Mouse (Mus musculus) T-helper 1 cell (primary cell): ENCODE measurements around the gene Mafg.
"Not testable (repeated sequence)": the region's sequence is repeated elsewhere in the genome, so short reads cannot be mapped to it uniquely, and the experiment has no call there.

Experiments used
- in situ Hi-C: fragments of 300-600 bp; cut with MboI, MseI; formaldehyde crosslinking; loops from one replicate; pipeline ENCODE4 v1.15.1; 2025; ENCODE audit warnings: high pct_unique_total_duplicates

Gene Mafg

DNA sequence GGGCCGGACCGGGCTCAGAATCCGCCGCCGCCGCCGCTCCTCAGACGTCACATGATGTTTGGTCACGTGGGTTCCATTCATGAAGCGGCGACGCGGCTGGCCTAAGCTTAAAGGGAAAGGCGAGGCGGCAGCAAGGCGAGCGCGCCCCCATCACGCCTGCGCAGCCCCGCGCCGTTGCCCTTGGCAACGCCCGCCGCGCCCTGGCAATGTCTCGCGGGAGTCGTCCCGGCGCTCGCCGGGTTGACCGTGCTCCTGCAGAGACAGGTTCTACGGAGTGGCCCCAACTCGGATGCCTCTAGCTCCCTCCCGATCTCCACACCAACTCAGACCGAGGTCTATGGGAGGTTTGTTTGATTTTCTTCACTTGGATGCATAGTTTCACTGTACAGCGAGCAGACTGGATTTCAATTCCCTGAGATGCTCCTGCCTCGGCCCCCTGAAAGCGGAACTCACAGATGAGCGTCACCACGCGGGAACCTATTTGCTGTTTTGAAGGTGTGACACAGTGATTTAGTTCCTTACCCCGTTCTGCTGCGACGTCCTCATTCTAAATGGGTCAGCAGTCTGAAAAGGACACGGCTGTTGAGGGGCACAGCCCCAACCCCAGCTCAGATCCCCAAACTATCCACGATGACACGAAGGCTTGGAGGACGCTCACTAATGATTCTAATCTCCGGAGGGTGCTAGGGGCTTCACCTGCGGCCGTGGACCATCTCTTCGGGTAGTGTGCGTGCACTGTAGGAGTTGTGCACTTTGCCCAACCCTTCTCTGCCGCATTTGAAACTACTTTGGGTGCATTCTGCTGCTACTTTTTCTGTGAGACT is at the start of gene Mafg:
Gene Mafg, minus strand, starts transcription at position 81 of the 824 bp plus-strand sequence.
- in situ Hi-C loops: no loop called here

DNA sequence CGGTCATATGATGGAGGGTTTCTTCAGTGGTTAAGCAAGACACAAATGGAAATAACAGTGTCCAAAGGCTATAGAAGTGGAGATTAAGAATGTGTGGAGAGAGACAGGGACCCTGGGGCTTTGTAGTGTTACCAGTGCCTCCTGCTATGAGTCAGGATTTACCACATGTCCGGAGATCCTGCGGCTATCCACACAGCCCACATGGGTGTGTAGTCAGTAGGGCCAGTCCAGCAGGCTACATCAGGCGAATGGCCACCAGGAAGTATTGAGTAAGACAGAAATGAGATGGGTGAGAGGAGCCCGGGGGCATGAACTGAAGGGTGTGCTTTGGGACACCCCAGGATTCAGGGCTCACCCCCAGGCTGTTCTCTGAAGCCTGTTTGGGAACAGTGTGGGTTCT is 49.3 kb upstream of the Mafg start:
- in situ Hi-C loops: no loop called here

DNA sequence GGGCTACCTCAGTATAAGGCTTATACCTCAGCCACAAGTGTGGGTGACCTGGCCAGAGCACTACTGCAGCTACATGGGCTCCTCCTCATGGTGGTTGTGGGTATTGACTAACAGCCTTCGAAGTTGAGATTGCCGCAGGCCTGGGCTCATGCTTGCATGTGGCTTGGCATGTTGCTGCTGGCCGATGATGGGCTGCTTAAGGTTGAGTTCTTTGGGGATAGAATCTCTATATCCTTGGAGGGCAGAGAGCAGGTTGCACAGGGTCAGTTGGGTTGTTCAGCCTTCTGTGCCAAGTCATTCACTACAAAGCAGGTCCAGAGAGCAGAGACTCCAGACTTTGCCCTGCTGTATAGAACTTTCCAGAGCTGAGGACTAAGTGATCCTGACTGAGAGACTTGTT is 46.5 kb upstream of the Mafg start:
- in situ Hi-C loops: no loop called here

DNA sequence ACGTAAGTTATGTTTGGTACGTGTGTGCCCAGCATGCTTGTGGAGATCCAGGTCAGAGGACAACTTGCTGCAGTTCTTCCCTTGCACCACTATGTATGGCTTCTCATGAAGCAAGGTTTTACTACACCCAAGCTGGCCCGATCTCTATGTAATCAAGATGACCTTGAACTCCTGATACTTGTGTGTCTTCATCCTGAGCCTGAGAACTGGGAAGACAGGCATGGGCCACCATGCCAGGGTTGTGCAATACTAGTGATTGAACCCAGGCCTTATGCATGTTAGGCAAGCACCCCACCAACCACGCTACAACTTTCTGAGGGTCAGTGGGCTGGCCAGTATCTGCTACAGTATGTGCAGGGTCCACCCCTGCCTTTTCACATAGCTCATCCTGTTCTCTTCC is 43.6 kb upstream of the Mafg start:
- in situ Hi-C loops: no loop called here

DNA sequence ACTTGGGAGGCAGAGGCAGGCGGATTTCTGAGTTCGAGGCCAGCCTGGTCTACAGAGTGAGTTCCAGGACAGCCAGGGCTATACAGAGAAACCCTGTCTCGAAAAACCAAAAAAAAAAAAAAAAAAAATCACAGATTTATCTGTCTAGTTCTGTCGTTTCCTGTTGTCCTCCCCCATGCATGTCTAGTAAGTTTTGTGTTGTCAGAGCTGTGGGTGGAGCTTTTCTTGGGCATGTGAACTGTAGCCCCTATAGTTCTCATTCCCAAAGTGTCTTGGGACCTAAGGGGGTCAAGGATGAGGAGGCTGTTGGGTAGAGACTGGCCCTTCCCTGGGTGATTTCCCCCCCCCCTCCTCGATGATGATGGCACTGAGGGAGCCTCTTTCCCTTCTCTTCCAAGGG is 42.5 kb upstream of the Mafg start:
- in situ Hi-C loops: not testable (repeated sequence)

DNA sequence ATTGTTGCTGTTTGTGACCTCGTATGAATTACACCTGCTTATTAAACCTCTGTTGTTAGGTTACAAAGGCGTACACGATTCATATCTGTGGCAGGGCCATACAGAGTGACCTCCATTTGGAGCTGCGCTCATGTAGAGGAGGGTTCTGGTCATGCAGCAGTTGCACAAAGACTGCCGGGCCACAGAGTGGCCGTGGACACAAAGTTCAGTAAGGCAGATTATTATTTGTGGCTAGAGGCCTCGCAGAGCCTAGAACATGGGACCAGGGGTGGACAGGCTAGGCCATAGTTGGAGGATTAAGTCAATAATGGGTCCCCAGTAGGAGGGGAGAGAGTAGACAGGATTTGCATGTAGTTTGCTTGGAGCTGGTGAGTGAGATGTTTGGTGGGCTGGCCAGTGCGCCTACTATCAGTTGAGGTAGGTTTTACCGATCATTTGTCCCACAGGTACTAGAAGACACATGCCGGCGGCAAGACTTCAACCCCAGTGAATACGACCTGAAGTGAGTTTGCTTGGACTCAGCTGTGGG is 40.3 kb upstream of the Mafg start:
- in situ Hi-C loops: no loop called here

DNA sequence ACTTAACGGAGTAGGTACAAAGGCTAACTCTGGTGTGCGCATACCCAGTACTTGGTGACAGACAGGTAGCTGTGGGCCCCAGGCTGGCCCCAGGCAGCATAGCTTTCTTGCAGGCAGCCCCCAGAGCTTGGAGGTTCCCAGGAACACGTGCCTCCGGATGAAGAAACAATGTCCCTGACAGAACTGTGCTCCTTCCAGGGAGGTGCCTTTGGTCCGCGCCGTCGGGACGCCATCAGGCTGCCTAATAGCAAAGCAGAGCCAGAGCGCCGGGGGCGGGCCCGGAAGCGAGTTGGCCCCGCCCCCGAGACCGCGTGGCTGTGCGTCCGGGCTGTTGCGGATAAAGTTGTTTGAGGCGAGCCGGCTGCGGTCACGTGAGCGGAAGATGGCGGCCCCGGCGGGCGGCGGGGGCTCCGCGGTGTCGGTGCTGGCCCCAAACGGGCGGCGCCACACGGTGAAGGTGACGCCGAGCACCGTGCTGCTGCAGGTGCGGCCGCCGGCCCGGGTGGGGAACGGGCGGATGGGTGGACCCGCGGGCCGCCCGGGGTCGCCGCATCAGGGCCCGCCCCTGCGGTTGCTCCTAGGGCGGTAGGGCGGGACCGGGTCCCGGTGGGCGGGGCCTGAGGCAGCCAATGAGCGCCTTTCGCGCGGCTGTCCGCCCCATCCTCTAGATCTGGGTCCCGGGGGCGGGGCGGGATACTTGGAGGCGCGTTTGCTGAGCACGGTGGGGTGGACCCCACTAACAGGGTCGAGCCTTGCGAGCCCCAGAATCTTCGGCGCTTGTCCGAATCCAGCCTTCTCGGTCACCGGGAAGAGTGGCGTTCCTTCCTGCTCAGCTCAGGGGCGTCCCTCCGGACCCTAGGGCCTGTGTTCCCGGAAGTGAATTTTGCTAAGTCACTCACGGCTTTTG is 39.5 kb upstream of the Mafg start, which contains the start of gene Aspscr1:
Gene Aspscr1, plus strand, starts transcription at position 287 of the 907 bp plus-strand sequence.
- in situ Hi-C loops: no loop called here

DNA sequence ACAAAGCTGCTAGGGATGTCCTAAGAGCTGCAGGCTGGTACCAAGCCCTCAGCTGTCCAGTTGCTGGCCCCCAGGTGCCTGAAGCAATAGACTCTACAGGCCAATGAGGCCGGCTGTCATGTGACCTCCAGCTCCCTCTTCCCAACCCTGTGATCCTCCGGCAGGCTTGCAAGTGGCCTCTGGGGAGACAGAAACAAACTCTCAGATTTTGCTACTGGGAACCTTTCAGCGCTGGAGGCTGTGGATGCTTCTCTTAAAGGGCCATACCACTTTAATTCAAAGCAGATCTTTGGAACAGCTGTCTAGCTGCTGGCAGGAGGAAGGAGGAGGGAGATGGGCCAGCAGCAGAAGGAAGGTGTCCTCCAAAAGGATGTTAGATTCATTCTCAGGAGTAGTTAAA is 33.2 kb upstream of the Mafg start:
- in situ Hi-C loops: no loop called here

DNA sequence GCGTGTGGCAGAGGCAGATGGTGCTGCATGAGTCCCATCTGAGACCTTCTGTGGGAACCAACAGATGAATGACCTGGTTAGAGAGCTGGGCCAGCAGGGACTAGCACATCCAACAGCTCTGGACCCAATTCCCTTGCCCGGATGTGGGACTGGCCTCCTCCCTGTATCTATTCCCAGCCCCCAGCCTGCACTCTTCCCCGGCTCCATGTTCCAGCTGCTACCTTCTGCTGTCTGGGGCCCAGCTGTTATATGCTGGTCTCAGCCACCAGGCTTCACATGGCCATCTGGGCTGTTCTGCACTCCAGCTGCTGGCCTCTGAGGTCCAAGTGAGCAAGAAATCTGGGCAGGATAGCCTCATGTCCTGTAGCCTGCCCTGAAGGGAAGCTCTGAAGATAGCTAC is 32.0 kb upstream of the Mafg start:
- in situ Hi-C loops: no loop called here

DNA sequence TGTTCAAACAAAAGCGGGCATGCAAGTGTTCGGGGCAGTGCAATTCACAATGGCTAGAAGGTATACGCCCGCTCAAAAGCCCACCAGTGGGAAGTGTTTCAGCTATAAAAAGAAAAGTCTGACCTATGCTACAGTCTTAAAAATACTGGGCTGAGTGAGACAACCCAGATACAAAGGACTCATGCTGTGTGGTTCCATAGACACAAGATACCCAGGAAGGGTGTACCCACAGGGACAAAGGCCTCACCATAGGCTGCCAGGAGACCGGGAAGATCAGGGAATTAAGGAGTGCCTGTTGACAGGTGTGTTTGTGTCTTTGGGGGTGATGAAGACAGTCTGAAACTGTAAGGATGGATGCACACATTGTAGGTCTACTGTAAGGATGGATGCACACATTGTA is 30.3 kb upstream of the Mafg start:
- in situ Hi-C loops: no loop called here

DNA sequence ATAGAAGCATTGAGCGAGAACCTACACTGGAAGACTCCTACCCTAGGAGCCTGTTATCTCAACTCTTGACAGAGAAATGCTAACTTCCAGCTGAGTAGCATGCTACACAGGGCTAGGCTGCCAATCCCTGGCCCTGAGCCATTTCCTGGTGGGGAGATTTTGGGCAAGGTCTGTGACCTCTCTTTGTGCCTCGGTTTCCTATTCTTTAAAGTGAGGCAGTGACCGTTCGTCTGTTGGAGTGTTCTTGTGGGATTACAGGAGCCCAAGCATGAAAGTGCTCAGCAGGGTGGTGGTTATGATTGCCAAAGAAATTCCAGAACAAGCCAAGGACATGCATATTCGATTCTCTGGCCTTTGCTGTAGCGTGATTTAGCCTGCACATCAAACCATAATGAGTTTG is 29.4 kb upstream of the Mafg start:
- in situ Hi-C loops: no loop called here

DNA sequence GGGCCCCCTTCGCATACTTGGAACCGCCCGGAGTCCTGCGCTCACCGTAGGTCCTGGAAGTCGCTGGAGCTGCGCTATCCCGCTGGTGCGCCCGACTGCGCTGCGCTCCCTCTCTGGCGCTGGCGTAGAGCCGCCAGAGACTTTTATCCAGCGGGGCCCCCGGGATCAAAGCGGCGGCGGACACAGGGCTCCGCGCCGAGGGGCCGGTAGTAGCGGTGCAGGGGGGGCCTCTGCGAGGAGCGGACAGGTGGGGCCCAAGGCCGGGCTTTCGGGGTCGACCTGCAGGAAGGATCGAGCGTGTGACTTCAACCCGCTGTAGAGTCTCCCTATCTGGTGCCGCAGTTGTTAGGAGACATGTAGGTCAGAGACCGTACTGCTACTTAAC is 27.7 kb upstream of the Mafg start, which contains the start of gene Notum:
Gene Notum, minus strand, starts transcription at position 100 of the 385 bp plus-strand sequence.
- in situ Hi-C loops: no loop called here

DNA sequence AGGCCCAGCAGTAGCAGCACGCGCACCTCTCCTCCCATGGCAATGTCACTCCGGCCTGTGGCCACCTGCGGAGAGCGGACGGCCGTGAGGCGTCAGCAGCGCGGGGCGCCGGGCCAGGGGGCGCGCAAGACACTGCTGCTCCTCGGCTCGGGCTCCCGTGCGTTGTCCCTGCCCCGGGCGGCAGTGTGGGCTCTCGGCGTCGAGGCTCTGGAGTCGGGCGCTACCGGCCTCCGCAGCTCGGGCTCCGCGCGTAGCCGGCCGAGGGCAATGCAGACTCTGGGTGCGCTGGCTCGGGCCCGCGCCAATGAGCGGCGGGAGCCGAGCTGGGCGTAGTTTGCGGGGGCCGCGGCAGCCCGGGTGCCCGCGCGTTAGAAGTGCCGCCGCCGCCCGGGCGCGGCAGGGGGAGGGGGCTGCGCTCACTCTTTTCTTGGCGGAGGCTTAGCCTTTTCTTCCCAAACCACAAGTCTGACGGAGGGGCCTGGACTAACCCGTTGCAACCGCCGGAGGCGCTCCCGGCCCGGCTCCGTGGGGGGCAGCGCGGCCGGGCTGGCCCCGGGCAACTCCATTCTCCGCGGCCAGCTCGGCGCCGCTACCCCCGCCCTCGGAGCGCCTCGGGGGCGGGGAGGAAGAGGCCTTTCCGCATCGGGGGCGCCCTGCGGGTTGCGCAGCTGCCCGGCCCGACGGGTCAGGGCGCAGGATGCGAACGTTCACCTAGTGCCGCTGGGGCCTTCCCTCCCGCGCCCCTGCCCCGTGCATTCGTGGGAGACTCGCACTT is 27.1 kb upstream of the Mafg start:
- in situ Hi-C loops: no loop called here

DNA sequence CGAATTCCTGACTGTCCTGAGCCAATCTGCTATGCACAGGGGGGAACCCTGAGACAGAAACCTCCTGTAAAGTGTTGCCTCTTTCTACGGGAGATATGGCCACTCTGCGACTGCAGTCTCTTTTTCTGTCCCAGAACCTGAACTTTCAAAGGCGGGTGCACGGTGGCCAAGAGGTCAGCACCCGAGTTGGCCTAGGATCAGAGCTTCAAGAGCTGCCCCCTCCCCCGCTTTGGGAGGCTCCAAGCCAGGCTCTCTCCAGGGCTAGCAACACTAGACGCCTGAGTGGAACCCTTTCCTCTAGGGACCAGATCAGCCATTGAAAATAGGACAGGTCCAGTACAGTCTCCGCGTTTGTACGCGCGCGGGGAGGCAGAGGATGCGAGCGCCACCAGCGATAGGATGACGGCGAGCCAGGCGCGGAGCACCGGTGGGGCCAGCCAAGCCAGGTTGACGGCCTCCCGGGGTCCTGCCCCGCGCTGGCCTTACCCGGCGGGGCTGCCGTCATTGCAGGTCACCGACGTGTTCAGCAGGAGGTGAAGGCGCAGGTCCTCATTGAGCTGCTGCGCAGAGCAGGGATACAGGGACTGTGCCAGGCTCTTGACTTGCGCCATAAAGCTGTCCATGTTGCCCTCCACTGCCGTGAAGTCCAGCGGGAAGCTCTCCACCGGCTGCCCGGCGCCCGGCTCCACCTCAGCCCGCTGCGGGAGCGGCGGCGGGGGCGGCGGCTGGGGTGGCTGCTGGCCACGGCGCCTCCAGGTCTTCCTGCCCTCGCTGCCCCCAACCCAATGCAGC is 26.3 kb upstream of the Mafg start:
- in situ Hi-C loops: no loop called here

DNA sequence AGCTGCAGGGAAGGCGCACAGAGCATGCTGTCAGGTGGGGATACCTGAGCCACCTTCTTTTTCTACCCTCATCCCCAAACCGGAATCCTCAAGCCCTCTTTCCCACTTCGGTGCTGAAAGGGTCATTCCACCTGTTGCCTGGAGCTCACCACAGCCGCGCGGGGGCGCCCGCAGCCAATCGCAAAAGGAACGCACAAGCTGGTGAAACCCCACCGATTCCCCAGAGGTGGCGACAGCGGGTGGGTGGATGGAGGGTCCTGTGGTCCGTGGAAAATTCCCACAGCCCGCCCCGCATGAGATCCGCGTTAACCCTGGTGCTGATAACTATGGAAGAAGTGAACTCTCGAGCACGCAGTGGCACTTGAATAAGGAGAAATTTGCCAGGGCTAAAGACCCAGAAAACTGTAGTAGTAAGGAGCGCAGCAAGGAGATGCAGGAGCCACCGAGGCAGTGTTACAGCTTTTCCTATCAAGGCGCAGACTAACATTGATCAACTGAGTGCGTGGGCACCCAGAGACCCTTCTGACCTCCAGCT is 25.5 kb upstream of the Mafg start:
- in situ Hi-C loops: no loop called here

DNA sequence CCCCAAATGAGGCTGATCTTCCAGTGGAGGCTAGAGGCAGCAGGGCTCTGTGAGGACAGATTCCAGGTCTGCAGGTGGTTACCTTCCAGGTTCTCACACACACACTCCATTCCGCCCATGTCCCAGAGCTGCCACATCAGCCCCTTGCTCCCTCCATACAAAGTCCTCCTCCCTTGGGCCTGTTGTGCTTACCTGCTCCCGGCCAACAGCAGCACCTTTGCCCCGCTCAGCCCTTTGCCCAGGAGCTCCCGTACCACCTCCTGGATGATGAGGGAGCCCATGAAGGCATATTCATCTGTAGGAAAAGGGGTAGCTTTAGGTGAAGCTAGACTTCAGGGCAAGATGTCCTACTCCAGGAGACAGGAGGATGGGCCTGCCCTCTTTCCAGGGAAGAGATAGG is 23.9 kb upstream of the Mafg start:
- in situ Hi-C loops: no loop called here

DNA sequence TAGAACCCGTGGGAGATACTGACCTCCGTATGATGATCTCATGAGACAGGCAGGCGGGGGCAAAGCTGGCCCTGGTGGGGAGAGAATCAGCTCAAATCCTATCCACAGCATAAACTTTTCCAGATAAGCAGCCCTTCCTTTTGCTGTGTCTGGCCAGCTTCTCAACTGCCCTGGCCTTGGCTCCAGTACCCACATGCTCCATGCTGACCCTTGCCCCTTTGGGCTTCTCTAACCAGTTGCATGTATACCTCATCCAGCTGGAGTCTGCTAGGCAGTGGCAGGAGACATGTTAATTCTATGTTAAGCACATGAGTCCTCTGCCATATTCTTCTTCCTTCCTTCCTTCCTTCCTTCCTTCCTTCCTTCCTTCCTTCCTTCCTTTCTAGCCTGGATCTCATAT is 21.3 kb upstream of the Mafg start:
- in situ Hi-C loops: no loop called here

DNA sequence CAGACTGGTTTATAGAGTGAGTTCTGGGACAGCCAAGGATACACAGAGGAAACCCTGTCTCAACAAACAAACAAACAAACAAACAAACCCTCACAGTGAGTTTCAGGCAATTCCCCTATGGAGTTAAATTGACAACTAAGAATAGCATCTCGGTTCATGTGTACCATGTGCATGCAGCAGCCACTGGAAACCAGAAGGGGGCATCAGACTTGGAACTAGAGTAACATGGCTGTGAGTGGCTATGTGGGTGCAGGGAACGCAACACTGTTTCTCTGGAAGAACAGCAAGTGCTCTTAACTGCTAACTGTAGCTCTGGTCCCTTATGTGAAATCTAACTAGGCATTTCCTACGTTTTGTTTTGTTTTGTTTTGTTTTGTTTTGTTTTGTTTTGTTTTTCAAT is 18.5 kb upstream of the Mafg start:
- in situ Hi-C loops: no loop called here

DNA sequence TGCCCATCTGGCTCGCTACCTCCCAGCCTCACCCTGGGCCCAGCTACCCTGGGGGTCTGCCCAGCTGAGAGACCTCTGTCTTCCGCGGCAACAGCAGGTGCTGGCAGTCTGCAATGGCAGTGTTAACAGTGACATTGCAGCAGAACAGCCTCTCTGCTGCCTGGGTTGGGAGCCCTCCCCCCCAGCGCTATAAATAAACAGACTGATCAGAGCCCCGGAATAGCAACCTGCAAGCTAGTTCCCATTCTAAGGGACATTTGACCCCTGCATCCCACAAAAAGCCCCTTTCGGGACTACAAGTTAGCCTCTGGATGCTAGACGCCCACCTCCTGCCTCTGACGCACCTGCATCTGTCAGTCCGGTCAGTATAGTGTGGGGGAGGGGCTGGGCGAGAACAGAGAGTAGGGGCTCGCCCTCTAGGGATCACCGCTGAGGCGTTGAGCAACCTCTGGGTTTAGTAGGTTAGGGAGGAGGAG is 14.6 kb upstream of the Mafg start, which contains the start of gene Myadml2:
Gene Myadml2, minus strand, starts transcription at position 158 of the 476 bp plus-strand sequence.
- in situ Hi-C loops: no loop called here
